Mouse (Mus musculus) bone marrow, adult 2 months (tissue): ENCODE data around the gene Xylt2. TPM values are rescaled to one million over a fixed set of nuclear protein-coding genes. Genes with fewer than 3 reads are reported as not detected.
"Not testable (repeated sequence)": the region's sequence is repeated elsewhere in the genome, so short reads cannot be mapped to it uniquely, and the experiment has no call there.

Experiments used
- H3K27ac ChIP-seq: fragments of 200-500 bp; 2 replicates; pipeline ENCODE4 v1.5.1; 2012; ENCODE audit warnings: low read depth, mild to moderate bottlenecking, control low read depth, inconsistent platforms, low read length; ENCODE audit not compliant: control insufficient read depth, poor library complexity, insufficient read depth
- H3K4me1 ChIP-seq: fragments of 200-500 bp; 2 replicates; pipeline ENCODE4 v1.6.1; 2011; ENCODE audit warnings: low read length; ENCODE audit not compliant: control insufficient read depth, insufficient read depth
- H3K4me3 ChIP-seq: fragments of 200-500 bp; replicated peaks from 2 replicates; pipeline ENCODE3; 2011; ENCODE audit warnings: mild to moderate bottlenecking, low read depth, low read length, control low read depth; ENCODE audit not compliant: control insufficient read depth
- CTCF ChIP-seq: fragments of 200-500 bp; IDR thresholded peaks from 2 replicates; pipeline ENCODE4 v1.5.1; 2011; ENCODE audit warnings: low read length, control low read depth; ENCODE audit not compliant: control insufficient read depth, insufficient read depth
- POLR2A ChIP-seq: fragments of 200-500 bp; IDR thresholded peaks from 2 replicates; pipeline ENCODE4 v1.6.1; 2011; ENCODE audit warnings: low read depth, mild to moderate bottlenecking, control low read depth, low read length, borderline replicate concordance; ENCODE audit not compliant: control insufficient read depth
- WGBS: fragments of 180-500 bp; shearing (Covaris S2); methylation state at CpG from one replicate; pipeline ENCODE4 v1.1.7; 2018; 5-methylcytosine and 5-hydroxymethylcytosine counted together
- polyA plus RNA-seq: library from polyadenylated mRNA; stranded (reverse); fragments of >200 nt; gene quantifications from 2 replicates; pipeline ENCODE4 v1.2.4, GENCODE M21; 2011; ENCODE audit warnings: low replicate concordance; ENCODE audit not compliant: missing spikeins, insufficient read depth, insufficient read length

Gene Xylt2
- polyA plus RNA-seq, 1 experiment = 7.4 TPM

DNA sequence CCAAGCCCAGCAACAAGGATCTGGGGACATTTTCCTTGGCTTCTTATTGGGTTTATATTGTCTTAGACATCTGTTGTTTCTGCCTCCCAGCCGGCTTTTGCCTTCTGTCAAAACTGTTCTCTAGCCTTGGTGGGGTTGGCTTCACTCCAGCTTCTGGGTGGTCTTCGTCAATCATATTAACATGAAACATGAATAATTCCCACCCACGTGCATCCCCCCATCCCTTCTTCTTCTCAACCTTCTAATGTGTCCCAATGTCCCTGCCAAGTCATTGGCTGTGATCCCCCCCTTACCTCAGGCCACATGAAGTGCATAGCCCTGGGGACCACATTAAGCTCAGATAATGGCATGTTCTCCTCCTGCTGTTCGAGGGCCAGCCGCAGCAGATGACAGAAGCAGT lies 27.2 kb upstream of the Xylt2 start, which contains the start of gene Gm11541:
Gene Gm11541 (minus strand): TSS at position 28 of the 400 bp plus-strand sequence.
- 82% methylated on average over 5 of the region's 5 CpGs for WGBS
- no peak within 1 kb of the TSS for H3K27ac ChIP-seq
- H3K4me1 ChIP-seq = no peaks in the 10 kb centered on the region
- no peak within 1 kb of the TSS for H3K4me3 ChIP-seq
- TF ChIP-seq CTCF = no peak
- TF ChIP-seq POLR2A = no peak

DNA sequence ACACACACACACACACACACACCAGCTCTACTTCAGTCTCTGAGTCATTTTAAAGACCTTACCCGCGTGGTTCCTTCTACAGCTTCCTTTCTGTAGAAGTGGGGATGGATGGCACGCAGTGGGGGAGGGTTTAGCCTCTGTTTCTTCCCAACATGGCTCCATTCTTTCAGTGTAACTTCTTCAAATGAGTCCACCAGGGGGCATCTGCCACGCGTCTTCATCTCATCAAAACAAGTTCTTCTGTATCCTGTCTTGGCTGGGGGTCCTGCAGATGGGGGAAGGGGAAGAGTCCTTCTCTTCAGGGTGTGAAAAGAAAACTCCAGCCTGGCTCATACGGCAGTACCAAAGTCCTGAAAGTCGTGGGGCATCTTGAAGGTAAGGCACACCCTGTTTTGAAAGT lies 26.7 kb upstream of the Xylt2 start:
- WGBS = 38% methylated on average over 7 of the region's 7 CpGs
- Histone ChIP-seq H3K4me3 (no peak overlapping the region), H3K4me1 (no peaks in the 10 kb centered on the region), H3K27ac (no peak overlapping the region)
- TF ChIP-seq CTCF = no peak
- no peak for TF ChIP-seq POLR2A

DNA sequence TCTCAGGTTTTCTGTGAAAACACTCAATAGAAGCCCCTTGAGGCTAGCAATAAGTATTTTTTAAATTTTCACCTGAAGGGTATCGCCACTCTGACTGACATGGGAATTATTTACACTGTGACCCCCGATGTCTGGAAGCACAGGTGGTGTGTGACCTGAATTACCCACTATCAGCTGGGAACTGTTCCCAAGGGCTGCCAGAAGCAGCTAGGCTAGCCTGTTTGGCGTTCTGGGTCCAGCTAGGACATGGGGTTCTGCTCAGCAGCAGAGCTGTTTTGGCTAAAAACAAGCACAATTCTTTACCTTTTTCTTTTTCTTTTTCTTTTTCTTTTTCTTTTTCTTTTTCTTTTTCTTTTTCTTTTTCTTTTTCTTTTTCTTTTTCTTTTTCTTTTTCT lies 24.9 kb upstream of the Xylt2 start:
- 74% methylated on average over 3 of the region's 3 CpGs for WGBS
- Histone ChIP-seq H3K4me1 (no peaks in the 10 kb centered on the region; the same call in 1 of the 2 replicates), H3K27ac (no peak overlapping the region), H3K4me3 (no peak overlapping the region)
- TF ChIP-seq CTCF = no peak
- TF ChIP-seq POLR2A = no peak

DNA sequence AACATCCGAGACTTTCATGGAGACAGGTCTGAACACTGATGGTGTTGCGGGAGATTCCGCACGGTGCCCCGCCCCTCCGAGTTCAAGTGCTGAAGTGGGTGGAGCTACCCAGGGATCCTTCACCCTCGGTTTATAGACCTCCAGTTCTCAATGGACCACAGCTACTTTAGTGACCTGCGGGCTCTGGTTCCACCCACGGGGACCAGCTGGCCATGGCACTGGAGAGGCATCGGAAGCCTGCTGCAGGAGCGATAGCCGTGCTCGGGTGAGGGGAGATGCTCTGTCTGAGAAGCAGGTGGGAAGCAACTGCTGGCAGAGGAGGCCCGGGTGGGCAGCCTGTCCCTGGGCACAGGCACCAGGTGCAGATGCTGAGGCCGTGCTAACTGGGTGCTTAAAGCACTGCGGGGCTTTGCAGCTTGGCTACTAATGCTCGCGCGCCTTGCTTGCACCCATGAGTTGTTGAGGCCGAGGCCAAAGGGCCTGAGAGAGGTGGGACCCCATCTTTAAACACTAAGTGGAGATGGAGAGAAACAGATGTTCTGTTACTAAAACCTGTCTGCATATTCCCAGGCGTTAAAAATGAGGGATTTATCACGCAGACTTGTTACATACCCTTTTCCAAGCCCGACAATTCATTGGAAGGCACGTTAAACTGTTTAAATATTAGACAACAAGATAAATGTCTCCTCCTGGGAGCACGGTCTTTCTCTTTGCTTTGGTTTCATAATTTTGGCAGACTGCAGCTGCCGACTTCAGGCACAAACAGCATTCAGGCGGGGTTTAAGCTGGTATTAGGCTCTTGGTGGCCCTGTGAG lies 24.3 kb upstream of the Xylt2 start:
- Histone ChIP-seq H3K27ac (no peak overlapping the region; the same call in 1 of the 2 replicates), H3K4me3 (no peak overlapping the region), H3K4me1 (no peaks in the 10 kb centered on the region; the same call in 1 of the 2 replicates)
- 75% methylated on average over 27 of the region's 27 CpGs for WGBS
- no peak for TF ChIP-seq POLR2A
- TF ChIP-seq CTCF = no peak

DNA sequence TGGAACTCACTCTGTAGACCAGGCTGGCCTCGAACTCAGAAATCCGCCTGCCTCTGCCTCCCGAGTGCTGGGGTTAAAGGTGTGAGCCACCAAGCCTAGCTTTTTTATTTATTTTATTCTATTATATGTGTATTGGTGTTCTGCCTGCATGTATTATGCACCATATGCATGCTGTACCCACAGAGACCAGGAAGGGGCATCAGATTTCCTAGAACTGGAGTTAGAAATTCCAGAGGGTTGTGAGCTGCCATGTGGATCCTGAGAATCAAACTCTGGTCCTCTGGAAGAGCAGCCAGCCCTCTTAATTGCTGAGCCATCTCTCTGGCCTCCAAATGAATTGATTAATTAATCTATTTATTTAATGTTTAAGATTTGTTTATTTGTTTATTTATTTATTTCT lies 22.1 kb upstream of the Xylt2 start:
- WGBS = 82% methylated on average over 3 of the region's 3 CpGs
- no peak for TF ChIP-seq POLR2A
- no peak for TF ChIP-seq CTCF
- H3K4me3 ChIP-seq = no peak overlapping the region
- no peaks in the 10 kb centered on the region; the same call in 1 of the 2 replicates for H3K4me1 ChIP-seq
- no peak overlapping the region for H3K27ac ChIP-seq

DNA sequence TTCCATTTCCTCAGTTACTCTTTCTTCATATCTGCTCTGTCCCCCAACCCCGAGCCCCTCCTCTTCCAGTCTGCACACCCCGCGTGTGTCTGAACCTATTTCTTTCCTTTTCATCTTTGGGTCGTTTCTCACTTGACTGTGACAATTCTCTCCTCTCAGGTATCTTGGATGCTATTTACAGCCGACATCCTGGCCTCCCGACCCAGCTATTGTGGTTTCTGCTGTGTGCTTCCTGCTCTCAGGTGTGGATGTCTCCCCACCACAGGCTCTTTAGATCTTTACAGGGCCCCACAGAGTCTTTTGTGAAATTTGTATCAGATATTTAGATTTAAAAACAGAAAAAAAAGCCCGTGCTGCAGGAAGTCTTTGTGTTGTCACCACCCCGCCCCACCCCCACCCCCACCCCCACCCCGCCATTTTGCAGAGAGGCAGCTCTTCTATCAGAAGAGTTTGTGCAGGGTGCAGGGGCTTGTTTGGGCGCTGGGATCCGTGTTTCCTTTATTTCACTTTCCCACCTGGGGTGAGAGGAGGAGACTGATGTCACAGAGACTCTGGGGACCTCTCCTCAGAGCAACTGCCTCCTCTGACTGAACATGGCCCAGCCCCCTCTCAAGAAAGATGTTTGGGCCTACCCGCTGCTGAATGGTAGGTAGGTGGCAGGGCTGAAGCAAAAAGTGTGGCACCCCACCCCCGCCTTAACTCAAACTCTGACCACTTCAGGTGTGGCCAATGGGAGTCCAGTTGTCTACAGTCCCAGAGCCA lies 20.6 kb upstream of the Xylt2 start:
- TF ChIP-seq POLR2A (no peak), CTCF (no peak)
- H3K4me3 ChIP-seq = no peak overlapping the region
- no peaks in the 10 kb centered on the region; the same call in 1 of the 2 replicates for H3K4me1 ChIP-seq
- H3K27ac ChIP-seq = 0 out of 2 replicates have a peak overlapping the region, but pooled peaks have one; percentile 15
- 38% methylated on average over 13 of the region's 13 CpGs for WGBS

DNA sequence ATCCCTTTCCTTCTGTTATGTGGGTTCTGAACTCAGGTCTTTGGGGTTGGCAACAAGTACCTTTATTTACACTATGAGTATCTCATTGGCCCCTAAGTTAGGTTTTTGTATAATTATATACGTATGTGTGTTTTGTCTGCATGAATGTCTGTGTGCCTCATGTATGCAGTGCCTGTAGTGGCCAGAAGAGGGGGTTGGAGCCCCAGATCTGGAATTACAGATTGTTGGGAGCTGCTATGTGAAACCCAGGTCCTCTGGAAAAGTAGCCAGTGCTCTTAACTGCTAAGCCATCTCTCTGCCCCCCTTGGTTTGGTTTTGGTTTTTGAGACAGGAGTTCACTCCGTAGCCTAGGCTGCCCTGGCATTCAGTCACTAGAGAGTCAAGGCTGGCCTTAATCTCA lies 19.8 kb upstream of the Xylt2 start:
- Histone ChIP-seq H3K4me1 (no peaks in the 10 kb centered on the region; the same call in 1 of the 2 replicates), H3K4me3 (no peak overlapping the region), H3K27ac (no peak overlapping the region)
- 81% methylated on average over 2 of the region's 2 CpGs for WGBS
- TF ChIP-seq CTCF (no peak), POLR2A (no peak)

DNA sequence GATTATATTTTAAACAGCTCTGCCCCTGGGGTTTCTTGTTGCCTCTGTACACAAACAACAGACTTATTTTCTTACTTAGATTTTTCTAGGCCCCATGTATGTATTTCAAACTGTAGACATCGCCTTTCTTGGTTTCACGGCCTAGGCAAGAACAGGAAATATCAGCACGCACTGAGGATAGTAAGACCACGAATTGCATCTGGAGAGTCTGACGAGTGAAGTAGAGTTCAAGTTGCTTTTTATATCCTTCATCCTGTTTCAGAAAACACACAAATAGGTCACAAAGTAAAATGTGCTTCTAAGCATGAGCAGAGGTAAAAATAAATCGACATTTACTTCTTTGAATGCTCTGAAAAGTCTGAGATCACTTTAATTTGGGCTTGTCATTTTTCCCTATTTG lies 18.2 kb upstream of the Xylt2 start:
- Histone ChIP-seq H3K4me3 (no peak overlapping the region), H3K27ac (no peak overlapping the region), H3K4me1 (no peaks in the 10 kb centered on the region; the same call in 1 of the 2 replicates)
- 21% methylated on average over 6 of the region's 6 CpGs for WGBS
- TF ChIP-seq POLR2A (no peak), CTCF (no peak)

DNA sequence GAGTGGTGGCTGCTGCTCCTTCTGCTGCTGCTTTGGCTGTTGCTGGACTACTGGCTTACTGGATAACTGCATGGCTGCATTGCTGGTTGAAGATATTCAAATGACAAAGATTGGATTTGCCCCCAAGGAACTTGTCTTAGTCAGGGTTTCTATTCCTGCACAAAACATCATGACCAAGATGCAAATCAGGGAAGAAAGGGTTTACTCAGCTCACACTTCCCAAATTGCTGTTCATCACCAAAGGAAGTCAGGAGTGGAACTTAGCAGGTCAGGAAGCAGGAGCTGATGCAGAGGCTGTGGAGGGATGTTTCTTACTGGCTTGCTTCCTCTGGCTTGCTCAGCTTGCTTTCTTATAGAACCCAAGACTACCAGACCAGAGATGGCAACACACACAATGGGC lies 15.2 kb upstream of the Xylt2 start:
- not testable (repeated sequence) for H3K4me1 ChIP-seq, H3K4me3 ChIP-seq, H3K27ac ChIP-seq
